Mouse (Mus musculus): ENCODE measurements around the gene Trpm3. TPM values are rescaled to one million over a fixed set of nuclear protein-coding genes. Genes with fewer than 3 reads are reported as not detected.

Gene Trpm3
- polyA plus RNA-seq, 1 experiment from 2014 or later = 1.8 TPM

- no peaks in the 10 kb centered on the region for H3K9me3 ChIP-seq (replicated peaks; ENCODE audit: control insufficient read depth, low read length)
- H3K27ac ChIP-seq (ENCODE audit: low read depth, low read length) = no peak overlapping the region
- H3K27me3 ChIP-seq (ENCODE audit: control insufficient read depth, insufficient read depth, low read length) = no peaks in the 10 kb centered on the region
- no peaks in the 10 kb centered on the region for H3K4me1 ChIP-seq (ENCODE audit: control insufficient read depth, insufficient read depth, low read length)
- H3K4me2 ChIP-seq = no peak overlapping the region
- H3K36me3 ChIP-seq (ENCODE audit: control insufficient read depth, insufficient read depth, low read length) = no peaks in the 10 kb centered on the region
- ATAC-seq (replicated peaks; ENCODE audit: insufficient number of reproducible peaks, low FRiP score, low TSS enrichment) = no peak
- no peak overlapping the region for H3K9ac ChIP-seq (ENCODE audit: low read depth, low read length)
- 71% methylated on average over 3 of the region's 3 CpGs for WGBS (ENCODE audit: insufficient replicate concordance)
- H3K4me3 ChIP-seq (ENCODE audit: low read depth, low read length) = no peak overlapping the region
These were observed 6.2 kb upstream of the Trpm3 start for GRCm38 (mm10) chr19:22132626-22133025.

GRCm38 (mm10) chr19:22178549-22178948 is 39.7 kb downstream of the Trpm3 start:
- Histone ChIP-seq H3K4me3 (ENCODE audit: low read depth, low read length) (no peak overlapping the region), H3K27ac (ENCODE audit: low read depth, low read length) (no peak overlapping the region), H3K27me3 (ENCODE audit: control insufficient read depth, insufficient read depth, low read length) (no peaks in the 10 kb centered on the region), H3K4me1 (ENCODE audit: control insufficient read depth, insufficient read depth, low read length) (no peaks in the 10 kb centered on the region), H3K9ac (ENCODE audit: low read depth, low read length) (no peak overlapping the region), H3K4me2 (no peak overlapping the region), H3K9me3 (replicated peaks; ENCODE audit: control insufficient read depth, low read length) (no peaks in the 10 kb centered on the region), H3K36me3 (ENCODE audit: control insufficient read depth, insufficient read depth, low read length) (no peaks in the 10 kb centered on the region)
- 71% methylated on average over 4 of the region's 4 CpGs for WGBS (ENCODE audit: insufficient replicate concordance)
- no peak for ATAC-seq (replicated peaks; ENCODE audit: insufficient number of reproducible peaks, low FRiP score, low TSS enrichment)

GRCm38 (mm10) chr19:22179017-22179416 is 40.2 kb downstream of the Trpm3 start:
- no peaks in the 10 kb centered on the region for H3K27me3 ChIP-seq (ENCODE audit: control insufficient read depth, insufficient read depth, low read length)
- H3K36me3 ChIP-seq (ENCODE audit: control insufficient read depth, insufficient read depth, low read length) = no peaks in the 10 kb centered on the region
- no peak overlapping the region for H3K4me2 ChIP-seq
- 95% methylated on average over 2 of the region's 2 CpGs for WGBS (ENCODE audit: insufficient replicate concordance)
- H3K27ac ChIP-seq (ENCODE audit: low read depth, low read length) = no peak overlapping the region
- no peaks in the 10 kb centered on the region for H3K9me3 ChIP-seq (replicated peaks; ENCODE audit: control insufficient read depth, low read length)
- no peak overlapping the region for H3K4me3 ChIP-seq (ENCODE audit: low read depth, low read length)
- no peak for ATAC-seq (replicated peaks; ENCODE audit: insufficient number of reproducible peaks, low FRiP score, low TSS enrichment)
- H3K4me1 ChIP-seq (ENCODE audit: control insufficient read depth, insufficient read depth, low read length) = no peaks in the 10 kb centered on the region
- no peak overlapping the region for H3K9ac ChIP-seq (ENCODE audit: low read depth, low read length)

GRCm38 (mm10) chr19:22180136-22180535 is 41.3 kb downstream of the Trpm3 start:
- Histone ChIP-seq H3K27me3 (ENCODE audit: control insufficient read depth, insufficient read depth, low read length) (no peaks in the 10 kb centered on the region), H3K4me1 (ENCODE audit: control insufficient read depth, insufficient read depth, low read length) (no peaks in the 10 kb centered on the region), H3K9me3 (replicated peaks; ENCODE audit: control insufficient read depth, low read length) (no peaks in the 10 kb centered on the region), H3K4me3 (ENCODE audit: low read depth, low read length) (no peak overlapping the region), H3K27ac (ENCODE audit: low read depth, low read length) (no peak overlapping the region), H3K9ac (ENCODE audit: low read depth, low read length) (no peak overlapping the region), H3K4me2 (no peak overlapping the region), H3K36me3 (ENCODE audit: control insufficient read depth, insufficient read depth, low read length) (no peaks in the 10 kb centered on the region)
- no peak for ATAC-seq (replicated peaks; ENCODE audit: insufficient number of reproducible peaks, low FRiP score, low TSS enrichment)
- 83% methylated on average over 3 of the region's 3 CpGs for WGBS (ENCODE audit: insufficient replicate concordance)

GRCm38 (mm10) chr19:22189716-22190115 is 50.9 kb downstream of the Trpm3 start:
- Histone ChIP-seq H3K27ac (ENCODE audit: low read depth, low read length) (no peak overlapping the region), H3K36me3 (ENCODE audit: control insufficient read depth, insufficient read depth, low read length) (no peaks in the 10 kb centered on the region), H3K9me3 (replicated peaks; ENCODE audit: control insufficient read depth, low read length) (no peaks in the 10 kb centered on the region), H3K4me3 (ENCODE audit: low read depth, low read length) (no peak overlapping the region), H3K4me1 (ENCODE audit: control insufficient read depth, insufficient read depth, low read length) (no peaks in the 10 kb centered on the region), H3K27me3 (ENCODE audit: control insufficient read depth, insufficient read depth, low read length) (no peaks in the 10 kb centered on the region), H3K4me2 (no peak overlapping the region), H3K9ac (ENCODE audit: low read depth, low read length) (no peak overlapping the region)
- ATAC-seq (replicated peaks; ENCODE audit: insufficient number of reproducible peaks, low FRiP score, low TSS enrichment) = no peak
- WGBS (ENCODE audit: insufficient replicate concordance) = 49% methylated on average over 1 of the region's 1 CpGs

- H3K27me3 ChIP-seq (ENCODE audit: control insufficient read depth, insufficient read depth, low read length) = no peaks in the 10 kb centered on the region
- 72% methylated on average over 2 of the region's 2 CpGs for WGBS (ENCODE audit: insufficient replicate concordance)
- H3K4me3 ChIP-seq (ENCODE audit: low read depth, low read length) = no peak overlapping the region
- H3K27ac ChIP-seq (ENCODE audit: low read depth, low read length) = no peak overlapping the region
- no peak for ATAC-seq (replicated peaks; ENCODE audit: insufficient number of reproducible peaks, low FRiP score, low TSS enrichment)
- no peak overlapping the region for H3K9ac ChIP-seq (ENCODE audit: low read depth, low read length)
- H3K4me1 ChIP-seq (ENCODE audit: control insufficient read depth, insufficient read depth, low read length) = no peaks in the 10 kb centered on the region
- H3K9me3 ChIP-seq (replicated peaks; ENCODE audit: control insufficient read depth, low read length) = no peaks in the 10 kb centered on the region
- H3K4me2 ChIP-seq = no peak overlapping the region
- H3K36me3 ChIP-seq (ENCODE audit: control insufficient read depth, insufficient read depth, low read length) = no peaks in the 10 kb centered on the region
These were observed 83.7 kb downstream of the Trpm3 start for GRCm38 (mm10) chr19:22222520-22222919.

- Histone ChIP-seq H3K4me3 (ENCODE audit: low read depth, low read length) (no peak overlapping the region), H3K4me1 (ENCODE audit: control insufficient read depth, insufficient read depth, low read length) (no peaks in the 10 kb centered on the region), H3K9me3 (replicated peaks; ENCODE audit: control insufficient read depth, low read length) (no peaks in the 10 kb centered on the region), H3K4me2 (no peak overlapping the region), H3K27ac (ENCODE audit: low read depth, low read length) (no peak overlapping the region), H3K27me3 (ENCODE audit: control insufficient read depth, insufficient read depth, low read length) (no peaks in the 10 kb centered on the region), H3K9ac (ENCODE audit: low read depth, low read length) (no peak overlapping the region), H3K36me3 (ENCODE audit: control insufficient read depth, insufficient read depth, low read length) (no peaks in the 10 kb centered on the region)
- no peak for ATAC-seq (replicated peaks; ENCODE audit: insufficient number of reproducible peaks, low FRiP score, low TSS enrichment)
These were observed 95.3 kb downstream of the Trpm3 start for GRCm38 (mm10) chr19:22234187-22234586.

- 76% methylated on average over 6 of the region's 6 CpGs for WGBS (ENCODE audit: insufficient replicate concordance)
- no peak for ATAC-seq (replicated peaks; ENCODE audit: insufficient number of reproducible peaks, low FRiP score, low TSS enrichment)
These were observed 110.2 kb downstream of the Trpm3 start for GRCm38 (mm10) chr19:22249076-22249475.

GRCm38 (mm10) chr19:22272916-22273315 is 134.1 kb downstream of the Trpm3 start:
- Histone ChIP-seq H3K36me3 (ENCODE audit: control insufficient read depth, insufficient read depth, low read length) (no peaks in the 10 kb centered on the region), H3K4me3 (ENCODE audit: low read depth, low read length) (no peak overlapping the region), H3K27ac (ENCODE audit: low read depth, low read length) (no peak overlapping the region), H3K9ac (ENCODE audit: low read depth, low read length) (no peak overlapping the region), H3K4me2 (no peak overlapping the region), H3K27me3 (ENCODE audit: control insufficient read depth, insufficient read depth, low read length) (no peaks in the 10 kb centered on the region), H3K4me1 (ENCODE audit: control insufficient read depth, insufficient read depth, low read length) (no peaks in the 10 kb centered on the region), H3K9me3 (replicated peaks; ENCODE audit: control insufficient read depth, low read length) (no peaks in the 10 kb centered on the region)
- ATAC-seq (replicated peaks; ENCODE audit: insufficient number of reproducible peaks, low FRiP score, low TSS enrichment) = no peak
- WGBS (ENCODE audit: insufficient replicate concordance) = 61% methylated on average over 5 of the region's 5 CpGs

More at GRCm38 (mm10) chr19:22249076-22249475, 110.2 kb downstream of the Trpm3 start:
- Histone ChIP-seq H3K27ac (ENCODE audit: low read depth, low read length) (no peak overlapping the region), H3K4me3 (ENCODE audit: low read depth, low read length) (no peak overlapping the region), H3K9ac (ENCODE audit: low read depth, low read length) (no peak overlapping the region), H3K4me1 (ENCODE audit: control insufficient read depth, insufficient read depth, low read length) (no peaks in the 10 kb centered on the region), H3K27me3 (ENCODE audit: control insufficient read depth, insufficient read depth, low read length) (no peaks in the 10 kb centered on the region), H3K36me3 (ENCODE audit: control insufficient read depth, insufficient read depth, low read length) (no peaks in the 10 kb centered on the region), H3K9me3 (replicated peaks; ENCODE audit: control insufficient read depth, low read length) (no peaks in the 10 kb centered on the region), H3K4me2 (no peak overlapping the region)
